Mouse (Mus musculus) megakaryocyte, embryonic 14.5 days (primary cell): ENCODE measurements at regions not wholly inside any gene's neighbourhood (a gene's known extent, or its start where the extent isn't known, plus 50 kb on each side); places are given as distances from the start of the nearest gene placed in this dataset.

Experiments used
- FLI1 ChIP-seq: IDR thresholded peaks from 2 replicates; pipeline ENCODE4 v1.6.1; 2012; ENCODE audit warnings: low read length, inconsistent platforms, mixed read lengths
- GATA1 ChIP-seq: IDR thresholded peaks from 3 replicates; pipeline ENCODE4 v1.6.1; 2012; ENCODE audit warnings: mixed read lengths, low read length, inconsistent platforms, borderline replicate concordance

GRCm38 (mm10) chr11:16611741-16612140, 103.5 kb upstream of the Sec61g start:
- TF ChIP-seq GATA1, result no peak
- no peak for TF ChIP-seq FLI1
